Mouse (Mus musculus) lung, postnatal 0 days (tissue): Measurements from ENCODE around the gene Prkcb. TPM values are rescaled to one million over a fixed set of nuclear protein-coding genes. Genes with fewer than 3 reads are reported as not detected.

ENCODE experiments used
- ATAC-seq: fragments of 200-750 bp; cut with Nextera tagmentation; 2 replicates; pipeline ENCODE4 v1.8.0; 2017; ENCODE audit warnings: moderate library complexity
- DNase-seq: peaks from one replicate; pipeline ENCODE4 v3.0.0-alpha.2; 2016; ENCODE audit warnings: low spot score
- H3K27ac ChIP-seq: fragments of 300-500 bp; sonication (generic); 2 replicates; pipeline ENCODE4 v1.5.1; 2014; ENCODE audit warnings: antibody characterized with exemption, mild to moderate bottlenecking, low read length, mixed read lengths
- H3K27me3 ChIP-seq: fragments of 300-500 bp; sonication (generic); replicated peaks from 2 replicates; pipeline ENCODE4 v1.6.1; 2014; ENCODE audit warnings: low read length, mixed read lengths; ENCODE audit not compliant: insufficient read depth
- H3K36me3 ChIP-seq: fragments of 300-500 bp; sonication (generic); 2 replicates; pipeline ENCODE4 v1.6.1; 2014; ENCODE audit warnings: low read length, mixed read lengths; ENCODE audit not compliant: insufficient read depth
- H3K4me1 ChIP-seq: fragments of 300-500 bp; sonication (generic); 2 replicates; pipeline ENCODE4 v1.6.1; 2014; ENCODE audit warnings: antibody characterized with exemption, low read depth, low read length, mixed read lengths; ENCODE audit not compliant: insufficient read depth
- H3K4me2 ChIP-seq: fragments of 300-500 bp; sonication (generic); replicated peaks from 2 replicates; pipeline ENCODE4 v1.6.1; 2014; ENCODE audit warnings: low read depth, mild to moderate bottlenecking, low read length, moderate library complexity, mixed read lengths
- H3K4me3 ChIP-seq: fragments of 300-500 bp; sonication (generic); 2 replicates; pipeline ENCODE4 v1.5.1; 2014; ENCODE audit warnings: low read depth, low read length
- H3K9ac ChIP-seq: fragments of 300-500 bp; sonication (generic); replicated peaks from 2 replicates; pipeline ENCODE4 v1.6.1; 2014; ENCODE audit warnings: low read depth, mild to moderate bottlenecking
- H3K9me3 ChIP-seq: fragments of 300-500 bp; sonication (generic); 2 replicates; pipeline ENCODE4 v1.6.1; 2016; ENCODE audit warnings: low read length, mixed read lengths
- CTCF ChIP-seq: IDR thresholded peaks from 2 replicates; pipeline ENCODE4 v1.5.1; 2016; ENCODE audit warnings: antibody characterized with exemption, mild to moderate bottlenecking
- EP300 ChIP-seq: IDR thresholded peaks from 2 replicates; pipeline ENCODE4 v1.6.1; 2016; ENCODE audit warnings: antibody characterized with exemption, mild to moderate bottlenecking, control low read depth
- WGBS: fragments of 180-500 bp; shearing (Covaris S2); extraction: QIAGEN DNeasy Blood & Tissue Kit; methylation state at CpG from one replicate; pipeline ENCODE4 v1.1.7; 2014; 5-methylcytosine and 5-hydroxymethylcytosine counted together
- polyA plus RNA-seq: library from polyadenylated mRNA; unstranded; fragments of >200 nt; fragmentation: Nextera tagmentation; extraction: Ambion mirVana; gene quantifications from 2 replicates; pipeline ENCODE4 v1.2.1, GENCODE M21; 2015

Gene Prkcb
- polyA plus RNA-seq, 1 experiment from 2014 or later = 2.3 TPM

- WGBS = 62% methylated on average over 2 of the region's 2 CpGs
- H3K4me2 ChIP-seq = no peak overlapping the region
- no peak for ATAC-seq
- H3K36me3 ChIP-seq = no peaks in the 10 kb centered on the region
- TF ChIP-seq CTCF (no peak), EP300 (no peak)
- no peak overlapping the region for H3K9ac ChIP-seq
- no peaks in the 10 kb centered on the region for H3K9me3 ChIP-seq
- no peak overlapping the region for H3K4me3 ChIP-seq
- no peaks in the 10 kb centered on the region for H3K27me3 ChIP-seq
- no peak overlapping the region for H3K27ac ChIP-seq
- H3K4me1 ChIP-seq = no peaks in the 10 kb centered on the region
- no peak for DNase-seq
Measured at GRCm38 (mm10) chr7:122350741-122351140, 62.2 kb downstream of the Prkcb start.

- DNase-seq (no peak), ATAC-seq (no peak)
- H3K9ac ChIP-seq = no peak overlapping the region
- no peaks in the 10 kb centered on the region for H3K27me3 ChIP-seq
- WGBS = 58% methylated on average over 4 of the region's 4 CpGs
- no peak overlapping the region for H3K4me3 ChIP-seq
- H3K9me3 ChIP-seq = no peaks in the 10 kb centered on the region
- H3K4me2 ChIP-seq = no peak overlapping the region
- no peak overlapping the region for H3K27ac ChIP-seq
- no peaks in the 10 kb centered on the region for H3K4me1 ChIP-seq
- no peaks in the 10 kb centered on the region for H3K36me3 ChIP-seq
- no peak for TF ChIP-seq EP300
- no peak for TF ChIP-seq CTCF
Measured at GRCm38 (mm10) chr7:122351816-122352215, 63.3 kb downstream of the Prkcb start.

- Histone ChIP-seq H3K27ac (no peak overlapping the region), H3K9ac (no peak overlapping the region), H3K9me3 (no peaks in the 10 kb centered on the region), H3K36me3 (no peaks in the 10 kb centered on the region), H3K4me3 (no peak overlapping the region), H3K4me2 (no peak overlapping the region), H3K4me1 (no peaks in the 10 kb centered on the region), H3K27me3 (no peaks in the 10 kb centered on the region)
- no peak for TF ChIP-seq CTCF
- TF ChIP-seq EP300 = no peak
- WGBS = 67% methylated on average over 12 of the region's 12 CpGs
- ATAC-seq (no peak), DNase-seq (no peak)
Measured at GRCm38 (mm10) chr7:122352566-122353277, 64.2 kb downstream of the Prkcb start.

- DNase-seq (no peak), ATAC-seq (no peak)
- no peaks in the 10 kb centered on the region for H3K4me1 ChIP-seq
- no peak for TF ChIP-seq EP300
- no peak for TF ChIP-seq CTCF
- H3K9ac ChIP-seq = no peak overlapping the region
- no peaks in the 10 kb centered on the region for H3K9me3 ChIP-seq
- H3K4me3 ChIP-seq = no peak overlapping the region
- no peak overlapping the region for H3K4me2 ChIP-seq
- no peak overlapping the region for H3K27ac ChIP-seq
- no peaks in the 10 kb centered on the region for H3K36me3 ChIP-seq
- no peaks in the 10 kb centered on the region for H3K27me3 ChIP-seq
- WGBS = 57% methylated on average over 4 of the region's 4 CpGs
Measured at GRCm38 (mm10) chr7:122353329-122353728, 64.8 kb downstream of the Prkcb start.

GRCm38 (mm10) chr7:122356941-122357340 lies 68.4 kb downstream of the Prkcb start:
- Histone ChIP-seq H3K27ac (no peak overlapping the region), H3K9me3 (no peaks in the 10 kb centered on the region), H3K27me3 (no peaks in the 10 kb centered on the region), H3K4me2 (no peak overlapping the region), H3K9ac (no peak overlapping the region), H3K36me3 (no peaks in the 10 kb centered on the region), H3K4me3 (no peak overlapping the region), H3K4me1 (no peaks in the 10 kb centered on the region)
- TF ChIP-seq EP300 (no peak), CTCF (no peak)
- ATAC-seq (no peak), DNase-seq (no peak)
- 31% methylated on average over 2 of the region's 2 CpGs for WGBS

GRCm38 (mm10) chr7:122357847-122358246 lies 69.3 kb downstream of the Prkcb start:
- no peaks in the 10 kb centered on the region for H3K27me3 ChIP-seq
- no peaks in the 10 kb centered on the region for H3K36me3 ChIP-seq
- 59% methylated on average over 7 of the region's 7 CpGs for WGBS
- H3K4me1 ChIP-seq = no peaks in the 10 kb centered on the region
- no peaks in the 10 kb centered on the region for H3K9me3 ChIP-seq
- no peak overlapping the region for H3K4me3 ChIP-seq
- TF ChIP-seq CTCF (no peak), EP300 (no peak)
- H3K9ac ChIP-seq = no peak overlapping the region
- H3K4me2 ChIP-seq = no peak overlapping the region
- ATAC-seq (no peak), DNase-seq (peak; percentile 11)
- H3K27ac ChIP-seq = no peak overlapping the region

GRCm38 (mm10) chr7:122366635-122367034 lies 78.1 kb downstream of the Prkcb start:
- Histone ChIP-seq H3K4me1 (no peaks in the 10 kb centered on the region), H3K9ac (no peak overlapping the region), H3K27ac (no peak overlapping the region), H3K4me2 (no peak overlapping the region), H3K9me3 (no peaks in the 10 kb centered on the region), H3K27me3 (no peaks in the 10 kb centered on the region), H3K36me3 (no peaks in the 10 kb centered on the region), H3K4me3 (no peak overlapping the region)
- TF ChIP-seq EP300 (no peak), CTCF (no peak)
- 48% methylated on average over 1 of the region's 1 CpGs for WGBS
- no peak for DNase-seq
- ATAC-seq = no peak
